Mouse (Mus musculus) heart, embryonic 16.5 days (tissue): ENCODE results near the gene Cdip1. TPM values are rescaled to one million over a fixed set of nuclear protein-coding genes. Genes with fewer than 3 reads are reported as not detected.
"Not testable (repeated sequence)": the region's sequence is repeated elsewhere in the genome, so short reads cannot be mapped to it uniquely, and the experiment has no call there.

Experiments used
- ATAC-seq: fragments of 200-750 bp; cut with Nextera tagmentation; replicated peaks from 2 replicates; pipeline ENCODE4 v1.8.0; 2017; ENCODE audit warnings: moderate number of reproducible peaks; ENCODE audit not compliant: insufficient read depth, low FRiP score; ENCODE audit errors: extremely low read depth
- H3K27ac ChIP-seq: fragments of 300-500 bp; sonication (generic); 2 replicates; pipeline ENCODE4 v1.5.1; 2014; ENCODE audit warnings: mild to moderate bottlenecking, low read length, control low read depth, moderate library complexity
- H3K27me3 ChIP-seq: fragments of 300-500 bp; sonication (generic); 2 replicates; pipeline ENCODE4 v1.6.1; 2014; ENCODE audit warnings: low read length, mixed read lengths; ENCODE audit not compliant: control insufficient read depth, insufficient read depth
- H3K36me3 ChIP-seq: fragments of 300-500 bp; sonication (generic); 2 replicates; pipeline ENCODE4 v1.6.1; 2014; ENCODE audit not compliant: control insufficient read depth, insufficient read depth
- H3K4me1 ChIP-seq: fragments of 300-500 bp; sonication (generic); 2 replicates; pipeline ENCODE4 v1.6.1; 2014; ENCODE audit warnings: low read length, mixed read lengths; ENCODE audit not compliant: control insufficient read depth, insufficient read depth
- H3K4me2 ChIP-seq: fragments of 300-500 bp; sonication (generic); 2 replicates; pipeline ENCODE4 v1.6.1; 2014; ENCODE audit warnings: low read depth, mild to moderate bottlenecking, control low read depth, low read length
- H3K4me3 ChIP-seq: fragments of 300-500 bp; sonication (generic); 2 replicates; pipeline ENCODE4 v1.5.1; 2014; ENCODE audit warnings: mild to moderate bottlenecking, control low read depth, low read length
- H3K9ac ChIP-seq: fragments of 300-500 bp; sonication (generic); 2 replicates; pipeline ENCODE4 v1.6.1; 2014; ENCODE audit warnings: low read length, control low read depth
- H3K9me3 ChIP-seq: fragments of 300-500 bp; sonication (generic); replicated peaks from 2 replicates; pipeline ENCODE4 v1.6.1; 2016; ENCODE audit warnings: low read length; ENCODE audit not compliant: control insufficient read depth
- WGBS: fragments of 180-500 bp; shearing (Covaris S2); extraction: QIAGEN DNeasy Blood & Tissue Kit; methylation state at CpG from one replicate; pipeline ENCODE4 v1.1.7; 2014; 5-methylcytosine and 5-hydroxymethylcytosine counted together
- polyA plus RNA-seq: library from polyadenylated mRNA; unstranded; fragments of >200 nt; fragmentation: Nextera tagmentation; extraction: Ambion mirVana; gene quantifications from 2 replicates; pipeline ENCODE4 v1.2.1, GENCODE M21; 2015

Gene Cdip1
- polyA plus RNA-seq, 1 experiment from 2014 or later, result 119 TPM

DNA sequence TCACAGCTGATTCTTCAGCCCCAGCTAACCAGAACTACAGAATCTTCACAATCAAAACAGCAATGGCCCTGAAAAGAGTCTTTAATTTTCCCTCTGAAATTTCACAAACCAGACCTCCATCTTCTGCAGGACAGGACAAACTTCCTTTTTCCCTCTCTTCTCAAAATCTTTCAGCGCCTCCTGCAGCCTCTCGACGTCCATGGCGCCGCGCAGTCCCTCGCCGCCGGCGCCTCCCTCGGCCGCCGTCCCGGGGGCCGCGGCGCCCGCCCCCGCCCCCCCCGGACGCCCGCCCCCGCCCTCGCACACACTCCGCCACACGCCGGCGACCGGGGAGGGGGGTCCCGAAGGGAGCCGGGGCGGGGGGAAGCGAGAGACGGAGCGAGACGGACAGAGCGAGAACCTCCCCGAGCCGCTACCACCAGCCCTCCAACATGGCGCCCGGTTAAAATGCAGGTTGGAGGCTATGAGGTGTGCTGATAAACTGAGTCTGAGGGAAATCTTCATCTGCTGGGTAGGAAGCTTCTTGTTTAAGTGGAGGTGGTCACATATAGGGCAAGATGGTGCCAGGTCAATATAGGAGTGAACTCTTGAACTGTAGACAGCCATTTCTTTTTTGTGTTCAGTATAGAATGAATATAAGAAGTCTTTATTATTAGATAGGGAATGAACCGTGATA is 33.3 kb downstream of the Cdip1 start:
- H3K27me3 ChIP-seq, H3K36me3 ChIP-seq, H3K9me3 ChIP-seq: not testable (repeated sequence)
- H3K9ac ChIP-seq, result peak overlapping the region; percentile 72
- H3K4me1 ChIP-seq, result peaks cover 40% of the 10 kb centered on the region
- H3K27ac ChIP-seq, result peak overlapping the region; percentile 76
- H3K4me3 ChIP-seq, result peak overlapping the region; percentile 57
- peak; percentile 79 for ATAC-seq
- peak overlapping the region; percentile 66 for H3K4me2 ChIP-seq
- 5% methylated on average over 27 of the region's 42 CpGs for WGBS

DNA sequence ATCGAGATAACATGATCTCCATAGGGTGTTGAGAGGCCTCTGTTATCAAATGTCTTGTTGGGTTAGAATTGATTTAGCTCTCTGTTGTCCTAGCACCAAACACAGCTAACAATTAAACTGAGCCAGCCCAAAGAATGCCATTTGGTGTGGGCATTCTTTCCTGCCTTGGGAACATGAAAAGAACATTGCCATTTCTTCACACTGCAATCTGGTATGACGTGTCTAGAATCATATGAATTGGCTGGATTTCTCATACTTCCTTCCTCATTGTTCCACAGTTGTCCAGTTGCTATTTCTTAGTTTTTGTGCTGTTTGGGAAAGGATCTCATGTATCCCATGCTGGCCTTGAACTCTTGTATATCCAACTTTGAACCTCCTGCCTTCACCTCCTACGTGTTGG is 36.0 kb downstream of the Cdip1 start:
- Histone ChIP-seq H3K4me1 (peaks cover 26% of the 10 kb centered on the region), H3K4me2 (no peak overlapping the region), H3K36me3 (peaks cover 5% of the 10 kb centered on the region), H3K9me3 (no peaks in the 10 kb centered on the region), H3K27ac (no peak overlapping the region), H3K4me3 (no peak overlapping the region), H3K9ac (no peak overlapping the region), H3K27me3 (no peaks in the 10 kb centered on the region)
- WGBS, result 78% methylated on average over 3 of the region's 3 CpGs
- ATAC-seq, result no peak

DNA sequence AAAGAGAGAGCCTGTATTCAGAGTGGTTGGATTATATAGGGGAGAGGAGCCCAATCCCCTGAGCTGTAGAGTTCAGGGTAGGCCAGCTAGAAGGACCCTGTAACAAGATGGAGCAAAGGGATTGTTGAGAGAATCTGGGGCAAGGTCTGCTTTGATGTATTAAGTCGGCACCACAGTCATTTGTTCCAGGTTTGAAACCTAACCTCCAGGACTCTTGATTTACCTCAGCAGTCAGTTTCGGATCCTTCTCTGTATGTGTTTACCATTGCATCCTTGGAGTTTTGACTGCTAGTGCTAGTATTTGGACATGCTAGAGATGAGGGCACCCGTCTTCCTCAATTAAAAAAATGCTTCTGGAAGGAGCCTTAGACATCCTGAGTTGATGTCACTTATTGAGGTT is 37.9 kb downstream of the Cdip1 start:
- no peak overlapping the region for H3K4me2 ChIP-seq
- H3K27ac ChIP-seq, result no peak overlapping the region
- H3K27me3 ChIP-seq, result no peaks in the 10 kb centered on the region
- H3K4me1 ChIP-seq, result peaks cover 20% of the 10 kb centered on the region
- peaks cover 5% of the 10 kb centered on the region for H3K36me3 ChIP-seq
- H3K9ac ChIP-seq, result no peak overlapping the region
- no peaks in the 10 kb centered on the region for H3K9me3 ChIP-seq
- WGBS, result 90% methylated on average over 3 of the region's 3 CpGs
- H3K4me3 ChIP-seq, result no peak overlapping the region
- ATAC-seq, result no peak

DNA sequence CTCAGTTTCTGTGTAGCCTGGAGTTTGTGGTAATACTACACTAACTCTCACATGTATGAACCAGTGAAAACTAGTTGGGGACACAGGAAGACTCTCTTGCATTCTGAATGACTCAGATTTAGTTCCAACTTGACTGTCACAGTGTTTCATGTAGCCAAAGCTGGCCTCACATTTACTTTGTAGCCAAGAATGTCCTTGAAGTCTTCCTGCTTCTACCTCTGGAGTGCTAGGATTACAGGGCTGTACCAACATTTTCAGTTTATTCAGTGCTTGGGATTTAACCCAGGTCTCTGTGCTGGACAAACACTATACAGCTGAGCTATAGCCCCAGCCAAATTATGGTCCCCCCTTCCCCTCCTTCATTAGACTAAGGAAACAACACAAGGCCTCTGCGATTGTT is 47.9 kb downstream of the Cdip1 start:
- Histone ChIP-seq H3K27me3 (no peaks in the 10 kb centered on the region), H3K9me3 (no peaks in the 10 kb centered on the region), H3K4me1 (no peaks in the 10 kb centered on the region), H3K4me2 (no peak overlapping the region), H3K27ac (no peak overlapping the region), H3K36me3 (peaks cover 7% of the 10 kb centered on the region; the same call in 1 of the 2 replicates), H3K4me3 (no peak overlapping the region), H3K9ac (no peak overlapping the region)
- WGBS, result 93% methylated on average over 1 of the region's 1 CpGs
- no peak for ATAC-seq

DNA sequence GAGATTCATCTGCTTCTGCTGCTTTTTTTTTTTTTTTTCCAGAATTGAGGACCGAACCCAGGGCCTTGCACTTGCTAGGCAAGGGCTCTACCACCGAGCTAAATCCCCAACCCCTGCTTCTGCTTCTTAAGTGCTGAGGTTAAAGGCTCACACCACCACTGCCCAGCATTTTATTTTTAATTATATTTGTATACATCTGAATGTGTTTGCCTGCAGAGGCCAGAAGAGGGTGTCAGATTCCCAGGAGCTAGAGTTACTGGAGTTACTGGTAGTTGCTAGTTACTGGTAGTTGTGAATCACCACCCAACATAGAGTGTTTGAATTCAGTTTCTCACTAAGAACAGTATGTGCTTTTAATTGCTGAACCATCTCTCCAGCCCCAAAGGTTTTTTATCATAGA is 50.1 kb downstream of the Cdip1 start:
- H3K4me1 ChIP-seq, result no peaks in the 10 kb centered on the region
- ATAC-seq, result no peak
- no peak overlapping the region for H3K9ac ChIP-seq
- H3K36me3 ChIP-seq, result peaks cover 7% of the 10 kb centered on the region; the same call in 1 of the 2 replicates
- no peak overlapping the region for H3K4me2 ChIP-seq
- H3K27ac ChIP-seq, result no peak overlapping the region
- H3K27me3 ChIP-seq, result no peaks in the 10 kb centered on the region
- H3K4me3 ChIP-seq, result no peak overlapping the region
- 79% methylated on average over 2 of the region's 2 CpGs for WGBS
- no peaks in the 10 kb centered on the region for H3K9me3 ChIP-seq

DNA sequence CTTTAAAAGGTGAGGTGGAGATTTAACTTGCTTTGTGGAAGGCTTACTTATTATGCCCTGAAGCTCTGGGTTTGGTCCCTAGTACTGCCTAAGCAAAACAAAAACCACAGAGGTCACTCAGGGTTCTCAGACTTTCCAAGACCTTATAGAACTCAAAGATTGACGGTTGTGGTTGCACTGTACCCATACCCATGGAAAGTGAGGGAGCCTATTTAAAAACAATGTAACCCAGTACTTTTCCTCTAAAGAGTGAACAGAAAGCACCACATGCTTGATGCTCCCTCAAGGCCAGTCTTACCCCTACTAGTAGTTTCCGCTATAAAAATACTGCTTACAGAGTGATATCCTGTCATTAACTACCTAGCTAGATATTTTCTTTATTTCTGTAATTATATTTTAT is 53.8 kb downstream of the Cdip1 start:
- no peak overlapping the region for H3K4me2 ChIP-seq
- WGBS, result 82% methylated on average over 2 of the region's 2 CpGs
- H3K36me3 ChIP-seq, result no peaks in the 10 kb centered on the region
- H3K4me3 ChIP-seq, result no peak overlapping the region
- H3K9me3 ChIP-seq, result no peaks in the 10 kb centered on the region
- no peaks in the 10 kb centered on the region for H3K27me3 ChIP-seq
- no peaks in the 10 kb centered on the region for H3K4me1 ChIP-seq
- no peak overlapping the region for H3K9ac ChIP-seq
- H3K27ac ChIP-seq, result no peak overlapping the region
- no peak for ATAC-seq

DNA sequence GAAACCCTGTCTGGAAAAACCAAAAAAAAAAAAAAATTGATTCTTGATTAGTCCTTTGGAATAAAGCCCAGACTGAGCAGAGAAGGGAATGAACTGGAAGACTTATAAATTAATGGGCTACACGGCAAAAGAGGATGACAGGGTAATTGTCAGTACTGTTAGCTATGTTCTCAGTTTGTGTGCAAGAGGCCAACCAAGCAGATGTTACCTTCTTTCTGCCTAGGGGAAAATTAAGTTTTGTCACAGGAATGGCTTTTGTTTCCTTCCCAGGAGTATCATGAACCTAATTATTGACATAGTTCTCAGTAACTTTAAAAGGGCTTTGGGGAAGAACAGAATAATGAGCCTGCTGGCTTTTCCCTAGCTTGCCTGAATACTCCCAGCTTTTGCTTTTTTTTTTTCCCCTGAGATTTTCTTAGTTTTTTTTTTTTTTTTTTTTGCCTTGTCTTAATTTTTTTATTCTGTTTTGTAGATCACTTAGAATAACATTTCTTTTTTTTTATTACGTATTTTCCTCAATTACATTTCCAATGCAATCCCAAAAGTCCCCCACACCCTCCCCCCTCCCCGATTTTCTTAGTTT is 59.2 kb downstream of the Cdip1 start:
- 63% methylated on average over 3 of the region's 3 CpGs for WGBS
- H3K36me3 ChIP-seq, result no peaks in the 10 kb centered on the region
- no peaks in the 10 kb centered on the region for H3K27me3 ChIP-seq
- no peak overlapping the region for H3K27ac ChIP-seq
- H3K9me3 ChIP-seq, result no peaks in the 10 kb centered on the region
- peaks cover 17% of the 10 kb centered on the region for H3K4me1 ChIP-seq
- no peak overlapping the region for H3K9ac ChIP-seq
- ATAC-seq, result no peak
- H3K4me2 ChIP-seq, result no peak overlapping the region
- no peak overlapping the region for H3K4me3 ChIP-seq

DNA sequence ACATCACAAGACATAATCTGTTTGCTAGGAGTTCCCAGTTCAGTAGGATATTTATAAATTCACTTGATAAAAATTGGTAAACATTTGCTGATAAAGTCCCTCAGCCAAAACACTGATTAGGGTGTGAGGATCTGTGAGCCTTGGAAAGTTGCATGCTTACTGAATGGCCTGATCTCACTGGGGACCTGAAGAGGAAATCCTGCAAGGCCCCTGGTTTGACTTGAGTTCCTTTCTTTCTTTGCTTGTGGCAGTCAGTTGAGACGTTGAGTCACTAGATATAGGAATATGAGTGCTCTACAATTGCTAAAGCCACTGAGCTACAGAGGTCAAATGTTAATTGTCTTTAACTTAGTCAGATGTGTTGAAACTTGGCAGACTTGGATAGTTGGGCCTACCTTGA is 62.1 kb downstream of the Cdip1 start:
- H3K9ac ChIP-seq, result no peak overlapping the region
- H3K4me1 ChIP-seq, result peaks cover 17% of the 10 kb centered on the region
- 16% methylated on average over 1 of the region's 1 CpGs for WGBS
- no peaks in the 10 kb centered on the region for H3K9me3 ChIP-seq
- peak overlapping the region; percentile 66; the same call in 1 of the 2 replicates for H3K27ac ChIP-seq
- no peaks in the 10 kb centered on the region for H3K36me3 ChIP-seq
- no peaks in the 10 kb centered on the region for H3K27me3 ChIP-seq
- no peak overlapping the region for H3K4me2 ChIP-seq
- ATAC-seq, result no peak
- H3K4me3 ChIP-seq, result no peak overlapping the region

DNA sequence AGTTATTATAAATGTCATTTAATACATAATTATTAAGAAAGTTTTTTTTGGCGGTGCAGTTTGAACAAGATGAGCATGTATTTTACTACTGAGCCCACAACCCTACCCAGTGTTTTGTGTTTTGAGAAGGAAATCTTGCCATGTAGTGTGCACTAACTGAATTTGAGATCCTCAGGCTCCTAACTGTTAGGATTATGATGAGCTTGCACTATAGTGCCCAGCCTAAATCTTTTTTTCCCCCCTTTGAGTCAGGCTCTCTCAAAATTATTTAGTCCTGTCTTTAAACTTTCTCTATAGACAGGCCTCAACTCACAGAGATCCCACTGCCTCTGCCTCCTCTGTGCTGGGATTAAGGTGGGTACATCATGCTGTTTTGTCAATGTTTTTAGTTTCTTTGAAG is 62.6 kb downstream of the Cdip1 start:
- peak overlapping the region; percentile 30 for H3K4me3 ChIP-seq
- no peaks in the 10 kb centered on the region for H3K36me3 ChIP-seq
- WGBS, result 93% methylated on average over 1 of the region's 1 CpGs
- peaks cover 17% of the 10 kb centered on the region for H3K4me1 ChIP-seq
- no peaks in the 10 kb centered on the region for H3K27me3 ChIP-seq
- peak overlapping the region; percentile 86 for H3K4me2 ChIP-seq
- ATAC-seq, result no peak
- peak overlapping the region; percentile 66 for H3K27ac ChIP-seq
- peak overlapping the region; percentile 77 for H3K9ac ChIP-seq
- H3K9me3 ChIP-seq, result no peaks in the 10 kb centered on the region
